Mouse (Mus musculus) liver, postnatal 0 days (tissue): ENCODE measurements around the gene Rgs17.

Experiments
- CTCF ChIP-seq: sonication (generic); IDR thresholded peaks from 2 replicates; pipeline ENCODE4 v1.5.1; 2016; ENCODE audit warnings: antibody characterized with exemption, low read depth
- EP300 ChIP-seq: IDR thresholded peaks from 2 replicates; pipeline ENCODE4 v1.6.1; 2016; ENCODE audit warnings: antibody characterized with exemption, low read depth, mild to moderate bottlenecking

- TF ChIP-seq EP300 (no peak), CTCF (no peak)
Measured at GRCm38 (mm10) chr10:5826336-5827025, 95.7 kb downstream of the Rgs17 start.
